Mouse (Mus musculus) midbrain, postnatal 0 days (tissue): Measurements from ENCODE around the gene AC153137.1. TPM values are rescaled to one million over a fixed set of nuclear protein-coding genes. Genes with fewer than 3 reads are reported as not detected.

Experiments used
- ATAC-seq: fragments of 200-750 bp; cut with Nextera tagmentation; 2 replicates; pipeline ENCODE4 v1.8.0; 2017; ENCODE audit warnings: moderate number of reproducible peaks, mild to moderate bottlenecking, moderate TSS enrichment, moderate library complexity; ENCODE audit not compliant: low FRiP score
- DNase-seq: peaks from one replicate; pipeline ENCODE4 v3.0.0-alpha.2; 2015; ENCODE audit warnings: low spot score
- H3K27ac ChIP-seq: fragments of 300-500 bp; sonication (generic); 2 replicates; pipeline ENCODE4 v1.5.1; 2014; ENCODE audit warnings: low read depth, mild to moderate bottlenecking, low read length, mixed read lengths
- H3K27me3 ChIP-seq: fragments of 300-500 bp; sonication (generic); 2 replicates; pipeline ENCODE4 v1.6.1; 2014; ENCODE audit warnings: low read length, control low read depth, mixed read lengths; ENCODE audit not compliant: insufficient read depth
- H3K36me3 ChIP-seq: fragments of 300-500 bp; sonication (generic); 2 replicates; pipeline ENCODE4 v1.6.1; 2014; ENCODE audit warnings: low read length, control low read depth, mixed read lengths; ENCODE audit not compliant: insufficient read depth
- H3K4me1 ChIP-seq: fragments of 300-500 bp; sonication (generic); 2 replicates; pipeline ENCODE4 v1.6.1; 2014; ENCODE audit warnings: mild to moderate bottlenecking, control low read depth, antibody characterized with exemption, low read length, mixed read lengths; ENCODE audit not compliant: insufficient read depth
- H3K4me2 ChIP-seq: fragments of 300-500 bp; sonication (generic); 2 replicates; pipeline ENCODE4 v1.6.1; 2014; ENCODE audit warnings: low read depth, mild to moderate bottlenecking, low read length, mixed read lengths; ENCODE audit not compliant: poor library complexity, severe bottlenecking
- H3K4me3 ChIP-seq: fragments of 300-500 bp; sonication (generic); 2 replicates; pipeline ENCODE4 v1.5.1; 2014; ENCODE audit warnings: low read depth, mild to moderate bottlenecking, low read length, moderate library complexity
- H3K9ac ChIP-seq: fragments of 300-500 bp; sonication (generic); replicated peaks from 2 replicates; pipeline ENCODE4 v1.6.1; 2014; ENCODE audit warnings: mild to moderate bottlenecking, low read length, moderate library complexity, mixed read lengths; ENCODE audit not compliant: poor library complexity, severe bottlenecking
- H3K9me3 ChIP-seq: fragments of 300-500 bp; sonication (generic); 2 replicates; pipeline ENCODE4 v1.6.1; 2016; ENCODE audit warnings: low read length, control low read depth
- CTCF ChIP-seq: IDR thresholded peaks from 2 replicates; pipeline ENCODE4 v1.5.1; 2016; ENCODE audit warnings: antibody characterized with exemption, mild to moderate bottlenecking
- WGBS: fragments of 180-500 bp; shearing (Covaris S2); extraction: QIAGEN DNeasy Blood & Tissue Kit; methylation state at CpG from one replicate; pipeline ENCODE4 v1.1.7; 2014; 5-methylcytosine and 5-hydroxymethylcytosine counted together
- polyA plus RNA-seq: library from polyadenylated mRNA; unstranded; fragments of >200 nt; fragmentation: Nextera tagmentation; extraction: Ambion mirVana; gene quantifications from 2 replicates; pipeline ENCODE4 v1.2.1, GENCODE M21; 2015
- total RNA-seq: library from RNA; depleted of rRNA; stranded (reverse); fragments of >200 nt; gene quantifications from 2 replicates; pipeline ENCODE4 v1.2.3, GENCODE M21; 2014

The AC153137.1 gene
- total and polyA plus RNA-seq, 2 experiments from 2014 or later: not detected

- TF ChIP-seq CTCF: no peak
- 94% methylated on average over 6 of the region's 6 CpGs for WGBS
- ATAC-seq (no peak), DNase-seq (no peak)
- Histone ChIP-seq H3K27ac (no peak overlapping the region), H3K9ac (no peak overlapping the region), H3K4me3 (no peak overlapping the region), H3K36me3 (peaks cover 17% of the 10 kb centered on the region; the same call in 1 of the 2 replicates), H3K4me2 (no peak overlapping the region), H3K4me1 (peaks cover 4% of the 10 kb centered on the region; the same call in 1 of the 2 replicates), H3K9me3 (no peaks in the 10 kb centered on the region), H3K27me3 (no peaks in the 10 kb centered on the region)
Observed at GRCm38 (mm10) chr1:30945136-30945535, 32.6 kb downstream of the AC153137.1 start.

- DNase-seq: no peak
- Histone ChIP-seq H3K4me1 (no peaks in the 10 kb centered on the region), H3K4me3 (no peak overlapping the region), H3K9ac (no peak overlapping the region), H3K27ac (no peak overlapping the region), H3K4me2 (no peak overlapping the region), H3K9me3 (no peaks in the 10 kb centered on the region), H3K36me3 (peaks cover 17% of the 10 kb centered on the region; the same call in 1 of the 2 replicates), H3K27me3 (no peaks in the 10 kb centered on the region)
- no peak for ATAC-seq
- TF ChIP-seq CTCF: no peak
- 78% methylated on average over 3 of the region's 3 CpGs for WGBS
Observed at GRCm38 (mm10) chr1:30940571-30940970, 37.2 kb downstream of the AC153137.1 start.

GRCm38 (mm10) chr1:30938392-30938791 is 39.4 kb downstream of the AC153137.1 start:
- H3K36me3 ChIP-seq: peaks cover under 1% of the 10 kb centered on the region; the same call in 1 of the 2 replicates
- no peak for DNase-seq
- no peak overlapping the region for H3K4me3 ChIP-seq
- 84% methylated on average over 7 of the region's 7 CpGs for WGBS
- H3K9ac ChIP-seq: no peak overlapping the region
- no peak overlapping the region for H3K27ac ChIP-seq
- ATAC-seq: no peak
- H3K4me1 ChIP-seq: no peaks in the 10 kb centered on the region
- no peaks in the 10 kb centered on the region for H3K9me3 ChIP-seq
- H3K27me3 ChIP-seq: no peaks in the 10 kb centered on the region
- TF ChIP-seq CTCF: no peak
- H3K4me2 ChIP-seq: no peak overlapping the region

GRCm38 (mm10) chr1:30937396-30937965 is 40.3 kb downstream of the AC153137.1 start:
- H3K27me3 ChIP-seq: no peaks in the 10 kb centered on the region
- H3K9me3 ChIP-seq: no peaks in the 10 kb centered on the region
- no peak for TF ChIP-seq CTCF
- H3K27ac ChIP-seq: no peak overlapping the region
- no peak overlapping the region for H3K4me3 ChIP-seq
- H3K9ac ChIP-seq: no peak overlapping the region
- H3K4me2 ChIP-seq: no peak overlapping the region
- WGBS: 65% methylated on average over 8 of the region's 8 CpGs
- H3K4me1 ChIP-seq: no peaks in the 10 kb centered on the region
- no peak for ATAC-seq
- H3K36me3 ChIP-seq: no peaks in the 10 kb centered on the region
- no peak for DNase-seq

GRCm38 (mm10) chr1:30936488-30936887 is 41.3 kb downstream of the AC153137.1 start:
- Histone ChIP-seq H3K27me3 (no peaks in the 10 kb centered on the region), H3K36me3 (no peaks in the 10 kb centered on the region), H3K4me2 (no peak overlapping the region), H3K4me1 (no peaks in the 10 kb centered on the region), H3K27ac (no peak overlapping the region), H3K9me3 (no peaks in the 10 kb centered on the region), H3K9ac (no peak overlapping the region), H3K4me3 (no peak overlapping the region)
- 73% methylated on average over 2 of the region's 2 CpGs for WGBS
- DNase-seq (no peak), ATAC-seq (no peak)
- TF ChIP-seq CTCF: no peak

GRCm38 (mm10) chr1:30930823-30931222 is 46.9 kb downstream of the AC153137.1 start:
- Histone ChIP-seq H3K4me1 (no peaks in the 10 kb centered on the region), H3K27ac (no peak overlapping the region), H3K4me3 (no peak overlapping the region), H3K27me3 (no peaks in the 10 kb centered on the region), H3K36me3 (no peaks in the 10 kb centered on the region), H3K9ac (no peak overlapping the region), H3K4me2 (no peak overlapping the region), H3K9me3 (no peaks in the 10 kb centered on the region)
- ATAC-seq (no peak), DNase-seq (peak; percentile 3)
- peak; percentile 71 for TF ChIP-seq CTCF
- WGBS: 86% methylated on average over 2 of the region's 2 CpGs
